Mouse (Mus musculus): ENCODE results near the gene Cdc26. TPM values are rescaled to one million over a fixed set of nuclear protein-coding genes. Genes with fewer than 3 reads are reported as not detected.

Gene Cdc26
- total RNA-seq, 2 experiments from 2014 or later, result 71.7 to 98.2 TPM

DNA sequence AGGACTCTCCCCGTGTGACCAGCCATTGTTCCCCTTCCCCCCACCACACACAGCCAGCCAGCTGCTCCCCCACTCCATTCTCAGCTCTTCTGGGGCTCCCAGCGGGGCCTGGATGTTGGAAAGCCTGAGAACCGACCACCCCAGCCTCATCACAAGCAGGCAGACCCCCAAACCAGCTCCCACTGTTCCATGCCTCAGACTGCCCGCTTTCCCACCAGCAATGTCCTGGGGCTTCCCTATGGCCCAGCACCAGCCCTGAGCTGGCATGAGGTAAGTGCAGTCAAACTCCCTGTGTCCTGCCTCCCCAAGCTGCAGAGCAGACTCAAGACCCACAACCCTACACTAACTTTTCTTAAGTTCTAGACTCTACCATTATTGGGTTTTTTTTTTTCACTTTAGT is 2.3 kb downstream of the Cdc26 start:
- no peak for ATAC-seq (ENCODE audit: poor library complexity, severe bottlenecking)

DNA sequence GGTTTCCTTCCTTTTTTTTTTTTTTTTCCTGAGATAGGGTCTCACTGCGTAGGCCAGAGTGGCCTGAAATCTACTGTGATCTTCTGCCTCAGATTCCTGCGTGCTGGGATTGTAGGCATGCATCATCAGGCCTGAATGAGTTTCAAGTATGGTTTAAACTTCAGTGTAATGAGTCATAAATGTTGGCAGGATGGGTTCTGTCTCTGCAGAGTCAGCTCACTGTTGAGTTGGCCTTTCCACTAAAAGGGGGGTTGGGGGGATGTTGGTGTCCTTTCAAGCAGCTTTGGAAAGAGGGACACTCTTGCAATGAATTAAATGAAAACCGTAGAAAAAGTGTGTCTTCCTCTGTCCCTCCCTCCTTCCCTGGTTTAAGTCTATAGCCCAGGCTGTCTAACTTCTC is 9.5 kb downstream of the Cdc26 start:
- ATAC-seq (ENCODE audit: poor library complexity, severe bottlenecking), result no peak

DNA sequence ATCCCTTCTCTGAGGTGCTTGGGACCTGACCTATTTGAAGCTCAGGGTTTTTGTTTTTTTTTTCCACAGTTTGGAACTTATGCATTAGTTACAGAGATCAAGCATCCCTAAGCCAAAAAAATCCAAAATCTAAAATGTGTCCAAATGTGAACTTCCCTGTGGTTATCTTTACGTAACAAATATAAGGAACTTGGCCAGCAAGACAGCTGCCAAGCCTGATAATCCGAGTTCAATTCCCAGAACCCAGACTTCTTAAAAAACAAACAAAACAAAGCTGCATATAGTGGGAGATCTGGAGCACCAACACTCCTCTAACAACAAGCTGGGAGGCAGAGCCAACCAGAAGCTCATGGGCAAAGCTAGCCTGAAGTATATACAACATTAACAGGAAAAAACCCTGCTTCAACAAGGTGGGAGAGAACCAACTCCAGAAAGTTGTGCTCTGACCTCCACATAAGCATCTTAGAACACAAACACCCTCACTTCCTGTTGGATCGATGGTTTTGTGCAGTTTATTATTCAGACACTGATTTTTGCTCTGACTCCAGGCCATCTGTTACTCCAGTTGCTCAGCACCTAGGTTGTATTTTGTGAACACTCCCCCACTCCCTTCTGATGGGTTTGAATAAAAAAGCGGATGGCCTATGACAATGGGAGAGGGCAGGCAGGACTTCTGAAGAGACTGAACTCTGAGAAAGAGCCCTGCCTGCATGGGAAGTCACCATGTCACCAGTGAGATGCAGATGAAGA is 10.7 kb downstream of the Cdc26 start:
- ATAC-seq (ENCODE audit: poor library complexity, severe bottlenecking), result no peak

DNA sequence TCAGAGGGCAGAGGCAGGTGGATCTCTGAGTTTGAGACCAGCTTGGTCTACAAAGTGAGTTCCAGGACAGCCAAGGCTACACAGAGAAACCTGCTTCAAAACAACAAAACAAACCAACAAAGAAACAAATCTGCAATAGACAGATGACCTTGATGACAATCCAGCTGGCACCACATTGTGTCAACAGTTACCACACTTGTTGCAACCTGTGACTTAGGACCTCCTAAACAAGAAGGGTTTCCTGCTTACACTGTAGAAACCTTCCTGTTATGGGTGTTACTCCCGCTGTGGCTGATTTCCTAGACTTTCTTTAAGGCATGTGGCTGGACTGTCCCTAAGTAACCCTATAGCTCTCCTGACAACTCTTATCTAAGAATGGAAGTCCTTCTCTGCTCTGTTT is 12.6 kb downstream of the Cdc26 start:
- ATAC-seq (ENCODE audit: poor library complexity, severe bottlenecking), result peak; percentile 38; the same call in 1 of the 2 replicates

DNA sequence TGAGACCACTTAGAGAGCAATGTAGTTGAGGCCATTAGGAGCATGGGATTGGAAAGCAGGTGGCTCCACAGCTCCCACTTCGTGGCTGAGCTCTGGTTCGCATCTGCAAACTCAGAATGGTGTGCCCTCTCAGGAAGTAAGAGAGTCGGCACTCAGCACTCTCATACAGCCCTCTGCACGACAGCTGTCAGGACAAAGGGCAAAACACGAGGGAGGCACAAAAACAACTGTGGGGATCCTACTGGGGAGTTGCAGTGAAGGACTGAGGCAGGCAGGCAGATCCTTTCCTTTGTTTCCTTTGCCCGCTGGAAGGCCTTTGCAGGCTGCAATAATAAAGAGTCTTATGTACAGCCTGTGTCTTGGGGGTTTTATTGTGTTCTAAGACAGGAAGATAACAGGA is 15.0 kb downstream of the Cdc26 start:
- no peak for ATAC-seq (ENCODE audit: poor library complexity, severe bottlenecking)

DNA sequence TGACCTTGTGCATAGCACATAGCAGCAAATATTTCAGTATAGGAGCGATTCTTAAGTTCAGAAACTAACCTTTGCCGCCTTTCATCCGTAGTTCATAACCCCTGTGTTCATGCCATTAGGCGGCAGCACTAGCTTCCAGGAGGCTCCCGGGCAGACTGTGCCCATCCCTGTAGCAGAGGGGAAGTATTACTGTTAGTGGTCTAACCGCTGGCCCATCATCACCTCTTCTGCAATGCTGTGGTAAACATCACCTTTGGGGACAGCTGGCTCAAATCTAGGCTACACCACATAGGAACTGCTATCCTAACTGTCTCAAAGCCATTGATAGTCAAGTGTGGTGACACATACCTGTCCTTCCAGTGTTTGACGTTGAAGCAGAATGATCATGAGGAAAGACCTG is 16.6 kb downstream of the Cdc26 start:
- ATAC-seq (ENCODE audit: poor library complexity, severe bottlenecking), result peak; percentile 98

DNA sequence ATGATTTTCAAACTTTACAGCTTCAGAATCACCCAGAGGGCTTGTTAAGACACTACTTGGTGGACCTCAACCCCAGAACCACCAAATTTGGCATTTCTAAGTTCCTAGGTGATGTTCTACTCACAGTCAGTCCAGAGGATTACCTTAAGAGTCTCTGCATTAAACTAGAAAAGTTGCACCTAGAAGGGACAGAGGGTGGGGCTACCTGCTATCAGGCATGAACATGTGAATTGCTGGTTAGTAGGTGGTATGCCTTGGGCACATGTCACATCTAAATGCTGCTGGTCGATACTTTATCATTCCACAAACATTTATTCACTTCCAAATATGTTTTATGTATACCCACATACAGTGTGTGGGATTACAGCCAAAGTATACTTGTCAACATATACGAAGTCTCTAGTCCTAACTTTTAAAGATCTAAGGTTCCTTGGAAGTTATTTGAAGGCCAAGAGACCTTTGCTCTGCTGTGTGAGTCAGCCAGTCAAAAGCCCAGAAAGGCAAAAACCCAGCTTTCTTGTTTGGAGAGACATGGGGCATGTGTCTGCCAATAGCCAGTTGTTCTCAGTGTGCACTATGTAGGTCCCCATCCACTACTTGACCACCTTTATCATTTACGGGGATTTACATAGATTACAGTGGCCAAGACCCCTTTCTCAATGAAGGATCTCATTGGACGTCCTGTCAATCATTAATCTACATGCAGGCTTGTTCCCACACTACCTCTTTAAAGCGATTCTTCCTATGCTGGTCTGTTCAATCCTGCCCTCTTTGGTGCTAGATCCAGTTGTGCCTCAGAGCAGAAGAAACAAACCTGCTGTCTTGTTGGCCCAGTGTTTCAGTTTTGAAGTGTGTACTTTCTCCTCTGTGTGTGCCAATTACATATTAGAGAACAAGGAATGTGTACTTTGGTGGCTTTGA is 18.6 kb downstream of the Cdc26 start:
- no peak for ATAC-seq (ENCODE audit: poor library complexity, severe bottlenecking)

DNA sequence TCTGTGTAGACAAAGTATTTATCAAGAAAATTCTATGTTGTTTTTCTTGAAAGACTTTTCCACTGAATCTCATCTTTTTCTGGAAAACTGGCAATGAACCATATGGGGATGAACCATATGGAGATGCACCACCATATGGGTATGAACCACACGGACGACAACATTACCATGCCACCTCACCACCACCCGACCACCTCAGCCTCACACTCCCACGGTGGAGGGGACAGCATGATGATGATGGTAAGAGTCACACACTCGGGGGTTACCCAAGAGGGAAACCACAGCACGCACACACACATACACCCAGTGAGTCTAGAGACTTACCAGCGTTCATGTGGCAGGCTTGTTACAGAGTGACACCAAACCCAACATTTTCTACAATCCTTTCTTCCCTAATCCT is 23.0 kb downstream of the Cdc26 start:
- ATAC-seq (ENCODE audit: poor library complexity, severe bottlenecking), result no peak

DNA sequence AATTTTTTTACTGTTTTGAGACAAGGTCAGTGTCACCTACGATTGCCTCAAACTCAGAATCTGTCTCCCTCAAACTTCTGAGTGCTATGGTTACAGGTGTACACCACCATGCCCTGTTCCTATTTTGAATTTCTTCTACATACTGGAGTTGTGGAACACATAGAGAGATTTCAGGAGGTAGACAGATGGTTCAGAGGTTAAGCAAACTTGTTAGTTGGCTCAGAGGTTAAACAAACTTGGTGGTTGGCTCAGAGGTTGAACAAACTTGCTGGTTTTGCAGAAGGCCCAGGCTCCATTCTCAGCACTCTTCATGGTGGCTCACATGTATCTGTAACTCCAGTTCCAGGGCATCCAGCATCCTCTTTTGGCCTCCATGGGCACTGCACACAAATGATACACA is 24.3 kb downstream of the Cdc26 start:
- ATAC-seq (ENCODE audit: poor library complexity, severe bottlenecking), result no peak

DNA sequence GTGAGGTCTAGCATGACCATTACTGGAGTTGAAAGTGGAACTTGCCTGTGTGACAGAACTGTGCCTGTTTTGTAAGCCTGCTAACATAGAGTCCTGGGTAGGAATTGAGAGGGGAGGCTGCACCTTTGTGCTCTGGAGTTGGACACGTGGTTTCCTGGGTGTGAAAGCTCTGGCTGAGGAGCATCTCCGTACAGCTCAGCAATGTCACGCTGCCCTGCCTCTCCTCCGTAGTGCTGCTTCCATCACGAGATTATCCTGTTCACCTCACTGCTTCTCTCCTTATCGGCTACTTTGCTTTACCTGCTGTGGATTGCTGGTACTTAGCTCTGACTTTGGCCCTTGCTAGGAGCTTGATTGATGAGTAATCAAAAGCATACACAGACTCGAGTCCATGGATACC is 24.7 kb downstream of the Cdc26 start:
- no peak for ATAC-seq (ENCODE audit: poor library complexity, severe bottlenecking)

DNA sequence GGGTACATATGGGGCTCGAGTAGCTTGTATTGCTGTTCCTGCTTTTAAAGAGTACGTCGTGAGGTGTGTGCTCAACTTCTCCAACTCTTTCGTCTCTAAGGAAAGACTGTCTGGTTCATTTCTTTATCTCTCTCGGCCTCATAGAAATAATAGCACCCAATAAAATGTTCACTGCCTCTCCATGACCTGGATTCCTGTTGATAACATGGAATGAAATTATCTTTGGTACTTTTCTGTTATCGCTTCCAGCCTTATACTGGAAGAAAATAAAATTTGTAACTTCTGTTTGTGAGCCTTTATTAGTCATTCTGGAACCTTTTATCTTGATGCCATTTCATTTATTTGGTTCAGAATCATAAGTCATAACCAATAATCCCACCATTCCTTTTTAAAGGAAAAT is 25.2 kb downstream of the Cdc26 start:
- ATAC-seq (ENCODE audit: poor library complexity, severe bottlenecking), result no peak

DNA sequence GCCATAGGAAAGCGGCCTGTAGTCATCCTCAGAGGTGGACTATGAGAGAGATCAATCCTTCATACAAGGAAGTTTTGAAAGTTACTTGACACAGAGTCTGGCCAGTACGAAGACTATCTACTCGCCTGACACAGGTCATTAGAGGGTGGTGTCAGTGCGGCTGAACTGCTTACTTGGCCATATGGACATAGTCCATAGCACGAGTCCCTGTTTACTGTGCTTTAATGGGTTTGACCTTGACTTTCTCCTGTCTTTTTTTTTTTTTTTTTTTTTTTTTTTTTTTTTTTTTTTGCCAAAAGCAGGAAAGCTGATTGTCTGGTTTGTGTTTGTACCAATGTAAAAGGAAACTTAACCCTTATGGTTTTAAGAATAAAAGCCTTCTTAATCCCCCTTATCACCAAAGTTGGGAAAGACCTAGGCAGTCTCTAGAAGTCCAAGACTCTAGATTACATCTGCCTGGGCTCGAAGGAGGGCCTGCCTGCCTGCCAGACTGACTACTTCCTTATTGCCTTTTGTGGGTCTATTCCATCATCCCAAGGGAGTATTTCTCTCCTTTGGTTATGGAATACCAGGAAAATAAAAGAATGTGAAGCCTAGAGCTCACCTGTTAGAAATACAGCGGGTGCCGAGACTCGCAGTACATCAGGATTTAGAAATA is 28.6 kb downstream of the Cdc26 start:
- no peak for ATAC-seq (ENCODE audit: poor library complexity, severe bottlenecking)

DNA sequence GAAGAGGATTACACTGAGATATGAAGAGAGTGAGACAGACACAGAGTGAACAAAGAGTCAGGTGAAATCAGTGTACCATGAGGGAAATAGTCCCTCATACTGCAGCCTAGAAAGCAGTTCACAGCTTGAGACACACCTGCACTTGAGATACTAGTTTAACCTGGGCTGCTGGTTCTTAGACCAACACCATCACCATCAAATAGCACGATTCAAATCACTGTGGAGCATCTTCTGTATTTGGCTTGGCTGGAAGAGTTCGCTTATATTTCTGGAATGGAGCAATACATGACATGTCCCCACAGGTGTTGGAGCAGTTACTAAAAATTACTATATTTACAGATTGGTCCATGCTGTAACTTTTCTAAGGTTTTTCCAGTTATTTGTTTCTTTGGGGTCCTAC is 32.3 kb downstream of the Cdc26 start:
- ATAC-seq (ENCODE audit: poor library complexity, severe bottlenecking), result no peak

DNA sequence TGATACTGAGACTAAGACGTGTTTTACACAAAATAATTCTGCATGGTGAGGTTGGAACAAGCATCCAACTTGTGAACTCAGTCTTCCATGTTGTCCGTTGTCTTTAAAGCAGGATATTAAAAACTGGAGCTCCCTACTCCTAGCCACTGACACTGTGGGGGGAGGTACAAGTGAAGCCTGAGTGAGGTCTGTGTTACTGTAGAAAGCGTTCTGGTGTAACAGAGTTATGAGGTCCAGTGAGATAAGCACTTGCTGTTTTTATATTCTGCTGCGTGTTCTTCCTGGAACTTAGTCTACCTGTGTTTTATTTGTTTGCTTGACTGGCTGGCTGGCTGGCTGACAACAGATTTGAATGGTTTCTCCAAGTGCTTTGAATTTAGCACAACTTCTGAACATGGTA is 34.1 kb downstream of the Cdc26 start:
- no peak for ATAC-seq (ENCODE audit: poor library complexity, severe bottlenecking)

DNA sequence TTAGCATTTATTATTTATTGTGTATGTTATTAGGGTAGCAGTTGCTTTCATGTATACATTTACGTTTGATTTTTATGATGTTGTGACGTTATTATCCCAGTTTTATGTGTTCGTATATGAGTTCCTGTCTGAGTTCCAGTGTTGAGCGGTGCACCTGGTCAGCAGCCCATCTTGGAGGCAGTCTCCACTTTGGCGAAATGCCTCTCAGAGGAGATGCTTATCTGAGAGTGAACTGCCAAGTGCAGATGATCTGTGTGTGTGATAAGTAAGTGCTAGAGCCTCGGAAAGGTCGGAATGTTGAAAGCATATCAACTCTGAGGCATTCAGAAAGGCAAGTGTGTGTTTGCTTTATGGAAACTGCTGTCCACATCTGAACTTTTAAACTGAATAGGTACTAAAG is 34.8 kb downstream of the Cdc26 start:
- ATAC-seq (ENCODE audit: poor library complexity, severe bottlenecking), result no peak

DNA sequence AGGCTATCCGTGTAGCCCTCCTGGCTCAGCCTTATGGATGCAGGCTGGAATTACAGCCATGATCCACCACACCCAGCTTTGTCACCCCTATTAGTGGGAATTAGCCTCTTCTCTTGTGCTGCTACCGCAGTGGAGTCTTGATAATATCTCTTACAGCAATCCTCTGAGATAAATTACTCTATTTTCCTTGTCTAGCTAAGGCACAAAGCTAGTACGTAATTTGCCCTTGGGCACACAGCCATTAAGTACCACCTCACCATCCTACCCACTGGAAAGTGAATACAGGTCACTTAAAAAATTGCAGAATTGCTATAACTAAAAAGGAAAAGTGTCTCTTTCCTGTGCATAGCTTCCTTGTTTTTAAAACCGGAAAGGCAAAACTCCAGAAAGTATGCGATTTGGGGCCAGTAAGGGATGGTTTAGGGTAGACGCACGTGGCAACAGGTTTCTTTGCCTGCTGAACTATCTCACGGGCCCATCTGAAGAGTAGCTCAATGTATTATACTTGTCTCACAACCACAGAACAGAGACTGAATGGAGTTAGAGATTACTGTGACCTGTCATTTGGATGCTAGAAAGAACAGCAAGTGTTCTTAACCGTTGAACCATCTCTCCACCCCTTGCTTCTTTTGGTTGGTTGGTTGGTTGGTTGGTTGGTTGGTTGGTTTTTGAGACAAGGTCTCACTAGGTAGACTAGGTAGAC is 35.5 kb downstream of the Cdc26 start:
- ATAC-seq (ENCODE audit: poor library complexity, severe bottlenecking), result no peak

DNA sequence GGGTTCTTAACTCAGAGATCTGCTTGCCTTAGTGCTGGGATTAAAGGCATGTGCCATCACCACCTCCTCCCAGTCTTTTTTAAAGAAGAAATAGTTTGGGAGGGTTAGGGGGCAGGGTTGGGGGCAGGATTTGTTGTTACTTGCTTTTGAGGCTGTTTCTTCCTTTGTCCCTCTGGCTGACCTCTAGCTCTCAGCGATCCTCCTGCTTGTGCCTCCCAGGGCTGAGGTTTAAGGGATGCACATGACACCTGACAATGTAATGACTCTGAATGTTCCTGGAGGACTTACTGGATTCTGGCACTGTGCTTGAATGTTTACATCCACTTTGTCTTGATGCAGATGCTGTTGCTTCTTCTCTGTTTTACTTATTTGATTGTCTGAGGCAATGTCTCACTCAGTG is 36.0 kb downstream of the Cdc26 start:
- no peak for ATAC-seq (ENCODE audit: poor library complexity, severe bottlenecking)

DNA sequence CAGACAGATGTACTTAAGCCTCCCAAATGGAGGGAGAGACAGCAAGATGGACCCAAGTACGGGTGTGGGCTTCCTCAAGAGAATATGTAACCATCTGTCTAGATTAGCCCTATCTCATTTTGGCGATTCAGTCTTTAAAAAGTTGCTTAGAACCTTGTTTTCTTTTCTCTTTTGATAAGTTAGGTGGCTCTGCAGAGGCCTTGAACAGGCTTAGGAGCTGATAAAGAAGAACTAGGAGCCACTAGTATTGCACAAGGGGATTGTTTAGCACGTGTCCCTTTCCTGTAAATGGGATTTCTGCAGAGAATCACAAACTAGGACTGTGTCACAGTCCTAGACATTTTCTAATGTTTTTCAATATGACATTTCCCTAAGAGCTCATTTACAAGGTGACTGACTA is 39.4 kb downstream of the Cdc26 start:
- no peak for ATAC-seq (ENCODE audit: poor library complexity, severe bottlenecking)

DNA sequence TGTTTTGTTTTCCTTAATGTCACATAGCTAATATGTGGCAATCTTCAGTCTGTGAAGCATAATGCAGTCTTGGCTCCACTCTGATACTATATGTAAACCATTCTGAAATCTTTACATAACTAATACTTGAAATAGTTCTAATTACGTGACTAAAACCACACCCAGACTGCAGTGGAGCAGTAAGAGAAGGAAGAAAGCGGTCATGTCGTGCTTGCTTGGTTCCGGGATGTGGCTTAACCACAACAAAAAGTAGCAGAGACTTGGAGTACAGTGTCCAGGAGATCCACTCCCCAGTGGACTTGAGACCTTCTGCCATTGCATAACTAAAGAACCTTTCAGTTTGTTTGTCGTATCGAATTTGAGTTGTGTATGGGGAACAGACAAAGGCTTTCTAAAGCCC is 40.9 kb downstream of the Cdc26 start:
- peak; percentile 90 for ATAC-seq (ENCODE audit: poor library complexity, severe bottlenecking)

DNA sequence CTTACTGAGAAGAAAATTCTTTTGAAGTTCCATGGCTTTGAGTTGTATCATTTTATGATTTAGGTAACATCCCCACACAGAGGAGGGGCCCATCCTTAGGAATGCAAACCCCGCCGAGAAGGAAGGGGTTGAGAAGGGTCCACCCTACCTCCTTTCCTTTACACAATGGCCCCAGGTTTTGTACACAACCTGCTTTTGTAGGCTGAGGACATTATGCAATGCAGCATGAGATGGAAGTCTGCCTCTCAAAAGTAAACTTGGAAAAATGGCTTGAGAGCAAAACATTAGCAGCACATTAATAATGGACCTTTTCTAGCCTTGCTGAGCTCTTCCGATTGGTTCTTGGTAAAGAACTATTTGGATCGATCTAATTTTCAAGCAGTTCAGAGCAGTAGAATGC is 42.2 kb downstream of the Cdc26 start:
- ATAC-seq (ENCODE audit: poor library complexity, severe bottlenecking), result 0 out of 2 replicates have a peak, but pooled peaks have one; percentile 28

DNA sequence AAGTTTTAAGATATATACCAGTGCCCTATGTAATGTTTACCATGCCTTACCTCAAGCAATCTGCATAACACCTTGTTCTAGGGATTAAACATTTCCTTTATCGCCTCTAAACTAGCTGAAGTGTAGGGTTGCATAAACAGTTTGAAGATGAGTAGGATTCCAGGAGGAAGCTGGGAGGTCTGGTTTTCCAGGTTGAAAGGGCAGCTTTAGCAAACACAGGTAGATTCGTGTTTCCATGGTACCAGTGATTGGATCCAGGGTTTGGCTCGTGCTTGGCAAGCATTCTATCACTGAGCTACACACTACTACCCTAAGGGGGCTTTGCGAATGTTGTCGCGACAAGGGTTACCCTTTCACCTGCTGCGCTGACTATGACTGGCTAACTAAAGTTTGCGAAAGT is 44.1 kb downstream of the Cdc26 start:
- ATAC-seq (ENCODE audit: poor library complexity, severe bottlenecking), result no peak
